Mouse (Mus musculus) cortical plate, adult 2 months (tissue): ENCODE measurements at regions not wholly inside any gene's neighbourhood (a gene's known extent, or its start where the extent isn't known, plus 50 kb on each side); places are given as distances from the start of the nearest gene placed in this dataset.

Experiments used
- CTCF ChIP-seq: fragments of 200-500 bp; IDR thresholded peaks from 2 replicates; pipeline ENCODE4 v1.5.1; 2011; ENCODE audit warnings: mild to moderate bottlenecking, control low read depth, low read length; ENCODE audit not compliant: insufficient read depth; ENCODE audit errors: extremely low read depth
- POLR2A ChIP-seq: fragments of 200-500 bp; IDR thresholded peaks from 2 replicates; pipeline ENCODE4 v1.6.1; 2011; ENCODE audit warnings: mild to moderate bottlenecking, low read length, control low read depth; ENCODE audit not compliant: insufficient read depth; ENCODE audit errors: extremely low read depth

DNA sequence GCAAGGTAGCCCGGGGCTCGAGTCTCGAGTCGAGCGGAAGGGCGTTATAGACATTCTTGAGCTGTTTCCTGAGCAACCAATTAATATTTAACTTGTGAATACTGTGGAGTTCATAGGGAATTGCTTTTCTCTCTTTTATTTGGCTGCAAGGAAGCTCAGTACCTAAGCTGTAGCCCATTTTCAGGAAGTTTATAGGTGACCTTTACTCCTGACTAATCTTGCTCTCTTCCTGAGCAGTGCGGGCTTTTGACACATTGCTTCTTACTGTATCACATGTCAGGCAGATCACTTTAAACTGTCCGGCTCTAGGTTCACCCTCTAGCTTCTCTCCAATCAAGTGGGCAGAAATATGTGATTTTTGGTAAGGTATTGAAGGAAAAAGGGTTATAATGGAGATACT lies 51.4 kb upstream of the Pard3b start:
- TF ChIP-seq POLR2A: no peak
- no peak for TF ChIP-seq CTCF
